Mouse (Mus musculus): Measurements from ENCODE around the gene Gm8220. TPM values are rescaled to one million over a fixed set of nuclear protein-coding genes. Genes with fewer than 3 reads are reported as not detected.
"Not testable (repeated sequence)": the region's sequence is repeated elsewhere in the genome, so short reads cannot be mapped to it uniquely, and the experiment has no call there.

The Gm8220 gene
- total RNA-seq (2021) = not detected
- long read RNA-seq, experiment 1 = 0 reads
- long read RNA-seq, experiment 2 = 0 reads

DNA sequence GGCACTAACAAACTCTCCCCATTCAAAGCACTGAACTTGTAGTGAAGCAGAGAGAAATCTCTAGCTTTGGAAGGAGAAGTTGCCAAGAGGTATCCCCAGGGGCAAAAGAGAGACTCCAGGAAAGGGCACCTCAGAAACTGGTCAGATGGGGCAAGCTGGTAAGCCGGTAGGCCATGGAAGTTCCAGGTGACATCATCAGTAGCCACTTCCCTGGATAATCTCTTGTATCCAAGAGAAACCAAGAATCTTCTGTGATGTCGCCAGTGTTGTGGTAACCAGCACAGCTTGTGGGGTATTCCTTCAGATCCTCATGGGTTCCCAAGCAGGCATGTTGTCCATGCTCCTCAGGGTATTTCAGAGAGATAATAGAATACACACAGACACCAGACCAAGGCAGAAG, at the start of gene Gm8220:
TSS of gene Gm8220 (plus strand) at position 301 of the 400 bp plus-strand sequence.
- DNase-seq (ENCODE audit: low spot score in 2 of 2) = not testable (repeated sequence)

DNA sequence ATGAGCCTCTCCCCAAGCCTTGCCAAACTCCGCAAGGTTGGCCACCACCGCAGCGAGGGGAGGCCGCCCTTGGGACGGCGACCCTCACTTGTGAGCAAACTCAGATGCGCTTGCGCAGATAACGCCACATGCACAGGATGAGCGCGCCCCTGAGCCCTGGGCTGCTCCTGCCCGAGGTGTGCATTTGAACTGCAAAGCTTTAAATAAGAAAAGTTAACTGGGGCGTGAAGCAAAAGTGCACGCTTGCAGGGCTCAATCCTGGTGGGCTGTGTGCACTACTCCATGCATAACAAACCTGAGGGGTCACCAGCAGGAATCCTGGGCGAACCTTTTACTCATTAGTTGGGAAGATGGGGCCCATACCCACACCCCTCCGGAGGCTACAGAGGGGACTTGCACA, 37.3 kb upstream of the Gm8220 start:
- DNase-seq (ENCODE audit: low spot score in 2 of 2) = no peak

DNA sequence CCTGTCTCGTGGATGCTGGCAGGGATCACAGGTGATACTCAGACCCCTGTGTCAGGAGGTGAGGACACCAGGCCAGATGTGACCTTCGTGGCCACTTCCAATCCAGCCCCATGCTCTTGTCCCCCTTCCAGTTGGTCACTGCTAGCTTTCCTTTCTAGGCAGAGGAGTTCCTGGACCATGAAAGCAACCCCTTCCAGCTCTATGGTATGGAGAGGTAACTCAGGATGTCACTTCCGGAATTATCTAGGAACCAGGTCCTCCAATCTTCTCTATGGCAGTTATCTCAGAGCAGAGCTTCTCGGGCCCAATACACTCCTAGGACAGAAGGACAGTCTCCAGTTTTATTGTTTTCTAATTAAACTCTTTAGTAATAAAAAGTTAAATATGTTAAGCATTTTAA, 26.7 kb downstream of the Gm8220 start:
- DNase-seq (ENCODE audit: low spot score in 2 of 2) = not testable (repeated sequence)

DNA sequence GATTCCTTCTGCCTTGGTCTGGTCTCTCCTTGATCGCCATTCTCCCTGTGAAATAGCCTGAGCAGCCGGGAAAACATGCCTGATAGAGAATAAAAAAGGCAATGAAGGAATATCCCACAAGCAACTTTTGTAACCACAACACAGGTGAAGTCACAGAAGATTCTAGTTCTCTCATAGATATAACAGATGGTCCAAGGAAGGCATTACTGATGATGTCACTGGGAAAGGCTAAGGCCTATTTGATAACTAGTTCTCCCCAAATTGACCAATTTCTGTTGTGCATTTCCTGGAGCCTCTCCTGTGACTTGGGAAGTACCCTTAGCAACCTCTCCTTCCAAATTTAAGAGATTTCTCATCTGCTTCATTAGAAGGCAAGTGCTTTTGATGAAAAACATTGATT, 53.1 kb downstream of the Gm8220 start, which contains the start of gene Gm5930:
TSS of gene Gm5930 (minus strand) at position 101 of the 400 bp plus-strand sequence.
- DNase-seq (ENCODE audit: low spot score in 2 of 2) = not testable (repeated sequence)

Other genes starting within 250 kb of the Gm8220 start
- 1 to 10 TPM in 1 of 2 experiments, under 1 TPM in 1; 0.42 to 1.2 TPM for gene Ear2, start 182.9 kb upstream of the Gm8220 start, total RNA-seq (2021)
- not detected for gene Gm3327, start 161.7 kb upstream of the Gm8220 start, total RNA-seq (2021)
- not detected for gene Gm8212, start 87.9 kb upstream of the Gm8220 start, total RNA-seq (2021)
- gene 4930503E14Rik, start 72.3 kb upstream of the Gm8220 start, total RNA-seq (2021) = not detected
- not detected for gene Gm5930, start 53.0 kb downstream of the Gm8220 start, total RNA-seq (2021)
- gene Gm8229, start 79.8 kb downstream of the Gm8220 start, total RNA-seq (2021) = not detected
- not detected for gene Gm3371, start 125.1 kb downstream of the Gm8220 start, total RNA-seq (2021)
- not detected for gene Gm8232, start 148.1 kb downstream of the Gm8220 start, total RNA-seq (2021)
- gene BC061237, start 206.9 kb downstream of the Gm8220 start, total RNA-seq (2021) = not detected
- not detected for gene Gm17093, start 232.7 kb downstream of the Gm8220 start, total RNA-seq (2021)